Mouse (Mus musculus) lung, adult 2 months (tissue): ENCODE results near the gene Dlgap1.

Experiments used
- CTCF ChIP-seq: fragments of 200-500 bp; IDR thresholded peaks from 2 replicates; pipeline ENCODE4 v1.5.1; 2011; ENCODE audit warnings: mild to moderate bottlenecking, low read length, control low read depth; ENCODE audit not compliant: insufficient read depth
- POLR2A ChIP-seq: fragments of 200-500 bp; IDR thresholded peaks from 2 replicates; pipeline ENCODE4 v1.6.1; 2011; ENCODE audit warnings: low read depth, mild to moderate bottlenecking, control low read depth, low read length, borderline replicate concordance; ENCODE audit errors: extremely low read depth

DNA sequence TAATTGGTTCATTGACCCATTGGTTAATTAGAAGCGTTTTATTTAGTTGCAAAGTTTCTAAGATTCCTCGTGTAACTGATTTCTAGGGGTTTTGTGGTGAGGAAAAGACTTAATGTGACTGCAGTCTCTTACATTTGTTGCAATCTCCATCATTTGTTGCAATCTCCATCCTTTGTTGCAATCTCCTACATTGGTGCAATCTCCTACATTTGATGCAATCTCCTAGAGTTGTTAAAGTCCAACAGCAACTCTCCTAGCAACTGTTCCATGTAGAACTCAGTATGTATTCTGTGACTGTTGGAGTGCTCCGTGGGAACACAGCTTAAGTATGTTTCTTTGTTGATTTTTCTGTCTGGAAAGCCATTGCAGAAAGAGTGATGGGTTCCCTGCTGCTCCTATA lies 565.4 kb downstream of the Dlgap1 start:
- TF ChIP-seq POLR2A (no peak), CTCF (no peak)
